Mouse (Mus musculus): ENCODE results near the gene Nae1.
A peak's percentile ranks its signal among the peaks of the same experiment; 100 is the strongest.

Gene Nae1

DNA sequence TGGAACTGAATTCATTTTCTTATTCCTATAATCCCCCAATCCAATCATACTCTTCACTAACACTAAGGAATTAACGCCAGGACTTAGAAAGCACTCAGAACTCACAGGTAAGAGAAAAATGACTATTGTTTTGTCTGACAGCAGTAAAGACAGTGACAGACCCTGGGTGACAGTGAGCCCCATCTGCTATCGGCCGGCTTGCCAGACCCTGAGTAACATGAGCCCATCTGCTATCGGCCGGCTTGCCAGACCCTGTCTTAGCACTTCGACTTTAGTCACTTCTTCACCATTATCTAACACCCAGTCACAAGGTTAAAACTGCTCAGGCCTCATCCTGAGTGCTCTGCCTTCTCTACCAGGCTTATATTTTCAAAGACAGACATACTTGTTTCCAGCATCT lies 4.8 kb downstream of the Nae1 start:
- no peak for DNase-seq (ENCODE audit: low spot score in 2 of 2)

DNA sequence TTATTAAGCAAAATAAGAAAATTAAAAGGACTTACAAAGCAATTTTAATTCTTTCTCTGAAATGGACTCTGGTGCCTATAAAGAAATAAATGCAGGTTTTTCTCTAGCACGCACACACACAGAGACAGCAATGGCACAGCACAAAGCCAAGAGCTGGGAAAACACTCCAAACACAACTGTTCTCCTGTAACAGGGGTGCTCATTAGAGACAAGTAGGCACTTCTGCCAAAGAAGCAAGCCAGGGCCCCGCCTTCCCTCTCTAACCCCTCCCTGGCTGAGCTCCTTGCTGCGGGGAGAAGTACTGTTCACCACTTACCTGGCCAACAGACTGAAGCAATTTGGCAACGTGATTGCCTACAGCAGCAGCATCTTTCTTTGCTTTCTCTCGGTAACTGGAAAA lies 16.6 kb downstream of the Nae1 start:
- DNase-seq (ENCODE audit: low spot score in 2 of 2), result no peak

DNA sequence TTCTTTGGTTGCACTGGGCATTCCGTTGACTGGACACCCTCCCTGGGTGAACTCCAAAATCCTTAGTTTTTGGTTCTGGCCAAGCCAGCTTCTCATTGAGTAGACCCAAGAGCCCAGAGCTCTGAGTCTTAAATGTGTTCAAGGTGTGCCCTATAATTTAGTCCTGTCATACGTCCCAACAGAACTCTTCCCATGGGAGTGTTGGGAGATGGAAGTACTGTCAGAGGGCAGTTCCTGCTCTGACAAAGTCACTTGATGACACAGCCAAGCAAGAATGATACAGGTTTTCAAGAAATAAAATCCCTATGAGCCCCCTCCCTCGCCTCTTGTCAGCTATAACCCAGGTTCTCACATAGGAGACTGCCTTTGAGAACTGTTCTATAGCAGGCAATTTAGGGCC lies 24.3 kb downstream of the Nae1 start:
- no peak for DNase-seq (ENCODE audit: low spot score in 2 of 2)

DNA sequence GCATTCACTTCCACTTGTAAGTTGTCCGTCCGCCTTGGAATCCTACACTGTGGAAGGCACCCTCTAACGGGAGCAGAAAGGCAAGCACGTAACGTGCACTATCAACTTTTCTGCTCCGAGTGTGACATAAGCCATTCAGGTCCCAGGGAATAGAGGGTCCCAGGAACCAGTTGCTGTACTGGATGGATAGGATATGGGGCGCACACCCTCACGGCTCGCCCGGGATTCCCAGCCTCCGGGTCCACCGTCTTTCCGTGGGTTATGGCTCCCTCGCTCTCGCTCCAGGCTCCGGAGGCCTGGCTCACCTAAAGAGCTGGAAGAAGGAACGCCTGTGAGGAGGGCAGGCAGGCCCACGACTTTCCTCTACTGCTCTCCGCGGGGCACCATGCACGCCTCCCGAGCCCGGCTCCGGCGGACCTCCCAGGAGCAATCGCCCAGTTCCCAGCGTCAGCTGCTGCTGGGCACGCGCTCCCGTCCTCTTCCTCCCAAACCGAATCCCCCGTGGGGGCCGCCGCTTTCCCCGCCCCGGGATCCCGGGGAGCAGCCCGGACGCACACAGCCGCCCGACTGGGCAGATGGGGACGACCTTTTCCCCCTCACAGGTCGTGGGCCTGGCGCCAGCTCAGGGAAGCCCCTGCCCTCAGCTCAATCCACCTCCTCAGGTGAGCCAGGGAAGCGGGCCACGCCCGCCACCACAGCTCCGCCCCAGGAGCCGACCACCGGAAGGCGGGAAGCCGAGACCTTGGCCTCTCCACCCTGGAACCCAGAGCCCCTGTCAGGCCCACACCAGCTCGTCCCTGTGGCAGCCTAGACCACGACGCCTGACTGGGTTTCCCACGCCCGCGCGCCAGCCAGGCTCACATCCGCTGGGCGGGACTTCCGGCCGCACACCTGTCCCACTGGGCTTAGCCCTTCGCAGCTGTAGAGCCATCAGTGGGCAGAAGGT lies 25.1 kb downstream of the Nae1 start, which contains the start of gene Terb1:
Gene Terb1 (minus strand): TSS at position 850 of the 946 bp plus-strand sequence.
- DNase-seq (ENCODE audit: low spot score in 2 of 2), result peak; percentile 3 to 38

DNA sequence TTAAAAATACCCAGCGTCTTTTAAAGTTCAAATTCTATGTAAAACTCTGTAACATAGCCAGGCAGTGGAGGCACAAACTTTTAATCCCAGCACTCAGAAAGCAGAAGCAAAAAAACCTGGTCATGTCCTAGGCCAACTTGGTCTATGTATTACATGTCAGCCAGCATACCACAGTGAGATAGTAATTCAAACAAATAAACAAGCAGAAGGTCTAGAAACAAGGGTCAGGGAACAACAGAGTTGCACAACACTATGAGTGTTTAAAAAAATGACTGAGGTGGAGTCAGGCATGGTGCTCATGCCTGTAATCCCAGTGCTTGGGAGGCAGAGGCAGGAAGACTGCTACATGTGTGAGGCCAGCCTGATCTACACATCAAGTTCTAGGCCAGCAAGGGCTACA lies 55.3 kb downstream of the Nae1 start:
- no peak for DNase-seq (ENCODE audit: low spot score in 2 of 2)

DNA sequence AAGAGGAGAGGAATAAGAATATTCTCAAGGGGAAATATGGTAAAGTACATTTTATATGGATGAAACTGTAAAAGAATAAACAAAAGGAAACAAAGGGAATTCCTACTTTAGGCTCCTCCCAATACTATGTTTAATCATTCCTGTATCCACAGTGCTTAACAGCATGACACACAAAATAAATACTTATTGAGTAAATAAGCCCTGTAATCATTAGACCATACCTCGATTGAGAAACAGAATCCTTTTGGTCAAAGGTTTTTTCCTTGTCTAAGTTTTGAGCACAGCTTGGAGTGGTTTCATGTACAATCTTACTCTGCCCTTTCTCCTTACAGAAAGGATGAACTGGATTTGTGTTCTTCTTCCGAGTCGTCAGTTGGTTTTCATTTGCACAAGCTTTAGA lies 62.0 kb downstream of the Nae1 start:
- DNase-seq (ENCODE audit: low spot score in 2 of 2), result no peak

DNA sequence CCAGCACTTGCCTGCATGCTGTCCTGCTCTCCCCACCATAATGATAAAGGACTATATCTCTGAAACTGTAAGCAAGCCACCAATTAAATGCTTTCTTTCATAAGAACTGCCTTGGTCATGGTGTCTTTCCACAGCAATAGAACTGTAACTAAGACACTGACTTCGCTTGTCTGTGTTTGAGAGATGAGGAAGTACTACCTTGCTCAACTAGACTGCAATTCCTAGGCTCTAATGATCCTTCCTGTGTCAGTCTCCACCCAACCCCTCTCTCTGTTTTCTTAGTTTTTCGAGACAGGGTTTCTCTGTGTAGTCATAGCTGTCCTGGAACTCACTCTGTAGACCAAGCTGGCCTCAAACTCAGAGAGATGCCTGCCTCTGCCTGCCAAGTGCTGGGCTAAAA lies 67.0 kb downstream of the Nae1 start:
- no peak for DNase-seq (ENCODE audit: low spot score in 2 of 2)

Data from urinary bladder, adult 18-20 months (tissue).